In genomic region chr19:8517721-8518120, GRCm38 (mm10) we compare ENCODE assay signal across 8 mouse cellular contexts.
DNase-seq lines count a peak whose midpoint lies in the region; ATAC-seq and TF ChIP-seq lines count a peak whose summit lies in the region.
"Not testable (repeated sequence)": the region's sequence is repeated elsewhere in the genome, so short reads cannot be mapped to it uniquely, and the experiment has no call there.

No protein-coding gene starts in this region.

- 77% methylated on average over 6 of the region's 6 CpGs for WGBS in heart, embryonic 13.5 days
- WGBS in liver, embryonic 11.5 days: 72% methylated on average over 6 of the region's 6 CpGs
- 77% methylated on average over 6 of the region's 6 CpGs for WGBS in lung, embryonic 14.5 days
- 49% methylated on average over 6 of the region's 6 CpGs for WGBS in thymus, adult 2 months

- not testable (repeated sequence) for H3K4me1 ChIP-seq in erythroblast, embryonic 14.5 days (ENCODE audit: control insufficient read depth); heart, embryonic 13.5 days; liver, embryonic 11.5 days (replicated peaks; ENCODE audit: control insufficient read depth, insufficient read depth, low read length); lung, embryonic 14.5 days (ENCODE audit: insufficient read depth); thymus, adult 2 months (replicated peaks; ENCODE audit: control insufficient read depth, insufficient read depth, low read length)

- not testable (repeated sequence) for H3K9ac ChIP-seq in heart, embryonic 13.5 days; liver, embryonic 11.5 days (ENCODE audit: low read depth, low read length); lung, embryonic 14.5 days

- DNase-seq in 416B (ENCODE audit: low read depth): peak; percentile 41
- DNase-seq in Patski (ENCODE audit: low read depth, low spot score); liver, embryonic 11.5 days (ENCODE audit: low spot score); lung, embryonic 14.5 days: not testable (repeated sequence)
- peak; percentile 14 for DNase-seq in thymus, adult 2 months

- POLR2A ChIA-PET in Patski (lab: Charles Lee): not testable (repeated sequence)

- not testable (repeated sequence) for H3K36me3 ChIP-seq in erythroblast, embryonic 14.5 days (ENCODE audit: control insufficient read depth); heart, embryonic 13.5 days; liver, embryonic 11.5 days (ENCODE audit: control insufficient read depth, insufficient read depth, low read length); lung, embryonic 14.5 days (ENCODE audit: insufficient read depth); myocyte (ENCODE audit: control insufficient read depth, insufficient read depth); thymus, adult 2 months (ENCODE audit: control insufficient read depth, insufficient read depth, low read length)

- in situ Hi-C loops in Patski (cut with MboI; ENCODE audit: low pct_unique_long_range_greater_than_20kb): not testable (repeated sequence)

- not testable (repeated sequence) for H3K27ac ChIP-seq in heart, embryonic 13.5 days (replicated peaks); liver, embryonic 11.5 days (ENCODE audit: low read depth, low read length); lung, embryonic 14.5 days (ENCODE audit: low read depth)
- H3K27ac ChIP-seq in thymus, adult 2 months (ENCODE audit: control insufficient read depth, insufficient read depth, low read length): peak overlapping the region; percentile 83; the same call in 1 of the 2 replicates

- H3K4me3 ChIP-seq in erythroblast, embryonic 14.5 days (replicated peaks): peak overlapping the region; percentile 74
- peak overlapping the region; percentile 51 for H3K4me3 ChIP-seq in heart, embryonic 13.5 days
- H3K4me3 ChIP-seq in liver, embryonic 11.5 days (ENCODE audit: low read depth, low read length): peak overlapping the region; percentile 47
- not testable (repeated sequence) for H3K4me3 ChIP-seq in lung, embryonic 14.5 days (ENCODE audit: low read depth, low read length); thymus, adult 2 months (ENCODE audit: control insufficient read depth, insufficient read depth, low read length)
- H3K4me3 ChIP-seq in myocyte: peak overlapping the region; percentile 34

- not testable (repeated sequence) for H3K79me2 ChIP-seq in myocyte (ENCODE audit: control insufficient read depth, insufficient read depth)

- TF ChIP-seq POLR2A in myocyte (IDR thresholded peaks at IDR 0.05; ENCODE audit: insufficient read length, low read depth); thymus, adult 2 months (IDR thresholded peaks at IDR 0.05; ENCODE audit: control insufficient read depth, extremely low read depth, insufficient read depth, low read length, poor library complexity): not testable (repeated sequence)

- CTCF ChIA-PET in Patski (lab: Charles Lee): not testable (repeated sequence)

- H3K9me3 ChIP-seq in erythroblast, embryonic 14.5 days (ENCODE audit: control insufficient read depth, low read length); heart, embryonic 13.5 days; liver, embryonic 11.5 days (ENCODE audit: control insufficient read depth, low read length); lung, embryonic 14.5 days (ENCODE audit: low read depth, low read length): not testable (repeated sequence)

- not testable (repeated sequence) for ATAC-seq in Patski; heart, embryonic 13.5 days (ENCODE audit: extremely low read depth, insufficient number of reproducible peaks, low FRiP score, low TSS enrichment); liver, embryonic 11.5 days (replicated peaks; ENCODE audit: low FRiP score); lung, embryonic 14.5 days (ENCODE audit: insufficient read depth)

- not testable (repeated sequence) for H3ac ChIP-seq in myocyte (ENCODE audit: control insufficient read depth, insufficient read length)

- peak overlapping the region; percentile 63 for H3K4me2 ChIP-seq in heart, embryonic 13.5 days
- H3K4me2 ChIP-seq in liver, embryonic 11.5 days: peak overlapping the region; percentile 62
- peak overlapping the region; percentile 37; the same call in 1 of the 2 replicates for H3K4me2 ChIP-seq in lung, embryonic 14.5 days
- peak overlapping the region; percentile 70 for H3K4me2 ChIP-seq in myocyte (ENCODE audit: low read depth)

- H3K27me3 ChIP-seq in Patski: peaks cover 10% of the 10 kb centered on the region
- not testable (repeated sequence) for H3K27me3 ChIP-seq in erythroblast, embryonic 14.5 days (ENCODE audit: control insufficient read depth); heart, embryonic 13.5 days (replicated peaks); liver, embryonic 11.5 days (replicated peaks; ENCODE audit: control insufficient read depth, insufficient read depth, low read length); lung, embryonic 14.5 days (ENCODE audit: insufficient read depth, low read length); myocyte (ENCODE audit: control insufficient read depth, insufficient read depth, insufficient read length); thymus, adult 2 months (ENCODE audit: control insufficient read depth, insufficient read depth, low read length)

- peak; percentile 23 for TF ChIP-seq CTCF in Patski (IDR thresholded peaks at IDR 0.05)
- not testable (repeated sequence) for TF ChIP-seq CTCF in lung, embryonic 14.5 days (IDR thresholded peaks at IDR 0.05; ENCODE audit: low read depth); thymus, adult 2 months (IDR thresholded peaks at IDR 0.05; ENCODE audit: borderline replicate concordance, control insufficient read depth, extremely low read depth, insufficient read depth, low read length, poor library complexity)
